12 mouse cellular contexts compared by ENCODE assay signal in the genomic region with DNA sequence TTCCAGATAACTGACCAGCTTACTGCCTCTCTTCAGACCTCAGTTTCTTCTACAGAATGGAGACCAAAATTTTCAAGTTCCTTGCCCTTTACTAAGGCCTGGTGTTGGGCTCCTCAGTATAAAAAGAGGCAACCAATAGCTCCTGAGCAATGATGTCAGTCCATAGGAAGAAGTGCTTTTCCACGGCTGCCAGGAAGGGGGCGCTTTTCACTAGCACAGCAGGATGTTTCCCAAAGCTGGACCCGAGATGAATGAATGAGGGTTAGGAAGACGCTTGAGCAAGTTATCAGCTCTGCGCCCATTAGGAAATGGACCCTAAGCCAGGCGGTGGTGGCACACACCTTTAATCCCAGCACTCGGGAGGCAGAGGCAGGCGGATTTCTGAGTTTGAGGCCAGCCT. TPM values are rescaled to one million over a fixed set of nuclear protein-coding genes. Genes with fewer than 3 reads are reported as not detected.
DNase-seq lines count a peak whose midpoint lies in the region; ATAC-seq and TF ChIP-seq lines count a peak whose summit lies in the region.
"Had no signal": no experiment of that assay in that cellular context is flagged by ENCODE, and none has a peak within 500 bp of the region (broad histone marks: within the 10 kb centered on the region; RNA-seq: fewer than 3 reads in every experiment).

No protein-coding gene starts in this region.

- H3K79me3 ChIP-seq in C2C12 (ENCODE audit: low read depth): no peaks in the 10 kb centered on the region

- H3K4me3 ChIP-seq in kidney, adult 2 months (ENCODE audit: insufficient read depth, low read depth, low read length): no peak overlapping the region
- no peak overlapping the region for H3K4me3 ChIP-seq in kidney, embryonic 16.5 days (ENCODE audit: low read length)
- H3K4me3 ChIP-seq in C2C12 (ENCODE audit: insufficient read depth, poor library complexity, severe bottlenecking): no peak overlapping the region
- H3K4me3 ChIP-seq: hindbrain, embryonic 15.5 days; limb, embryonic 15.5 days; stomach, embryonic 15.5 days had no signal

- H3K4me2 ChIP-seq in kidney, embryonic 16.5 days (replicated peaks; ENCODE audit: low read depth, low read length): no peak overlapping the region
- H3K4me2 ChIP-seq: hindbrain, embryonic 15.5 days; limb, embryonic 15.5 days; stomach, embryonic 15.5 days had no signal

- H3ac ChIP-seq in C2C12 (ENCODE audit: control insufficient read depth, insufficient read length, low read depth): no peak overlapping the region

- H3K79me2 ChIP-seq in C2C12 (ENCODE audit: control insufficient read depth, insufficient read depth): no peaks in the 10 kb centered on the region

- no peak overlapping the region for H3K9ac ChIP-seq in kidney, embryonic 16.5 days (replicated peaks; ENCODE audit: low read length)
- H3K9ac ChIP-seq: hindbrain, embryonic 15.5 days; limb, embryonic 15.5 days; stomach, embryonic 15.5 days had no signal

- 60% methylated on average over 8 of the region's 8 CpGs for WGBS in kidney, adult 2 months
- WGBS in kidney, embryonic 16.5 days: 72% methylated on average over 8 of the region's 8 CpGs

- H3K27me3 ChIP-seq in kidney, adult 2 months (replicated peaks; ENCODE audit: control insufficient read depth, insufficient read depth, low read length): no peaks in the 10 kb centered on the region
- H3K27me3 ChIP-seq in kidney, embryonic 16.5 days (ENCODE audit: insufficient read depth, low read length): no peaks in the 10 kb centered on the region
- no peaks in the 10 kb centered on the region for H3K27me3 ChIP-seq in C2C12 (ENCODE audit: control insufficient read depth, insufficient read depth, insufficient read length)
- H3K27me3 ChIP-seq: hindbrain, embryonic 15.5 days; limb, embryonic 15.5 days; stomach, embryonic 15.5 days had no signal

- intact Hi-C loops in left cerebral cortex, postnatal 36 days (cut with DNase I): no loop called here

- peaks cover 4% of the 10 kb centered on the region; the same call in 1 of the 2 replicates for H3K36me3 ChIP-seq in kidney, adult 2 months (ENCODE audit: control insufficient read depth, insufficient read depth, low read length)
- peaks cover 29% of the 10 kb centered on the region for H3K36me3 ChIP-seq in kidney, embryonic 16.5 days (ENCODE audit: insufficient read depth, low read length)
- no peaks in the 10 kb centered on the region for H3K36me3 ChIP-seq in C2C12 (ENCODE audit: control insufficient read depth, insufficient read depth)

- TF ChIP-seq CTCF in kidney, adult 2 months (conservative IDR thresholded peaks at IDR 0.05; ENCODE audit: insufficient read depth, insufficient read length, low read depth, low read length): peak; percentile 70
- TF ChIP-seq CTCF in C2C12 (IDR thresholded peaks at IDR 0.05; ENCODE audit: control insufficient read depth, insufficient read depth, insufficient read length): peak; percentile 2

- no peaks in the 10 kb centered on the region for H3K9me3 ChIP-seq in kidney, embryonic 16.5 days (ENCODE audit: low read length)
- H3K9me3 ChIP-seq: hindbrain, embryonic 15.5 days; limb, embryonic 15.5 days; stomach, embryonic 15.5 days had no signal

- DNase-seq in kidney, adult 2 months: peak; percentile 64
- DNase-seq in NIH3T3 (ENCODE audit: low read depth): peak; percentile 67
- DNase-seq in lung, postnatal 10 days: peak; percentile 57
- no peak for DNase-seq in cerebellum, adult 11-12 months
- DNase-seq in urinary bladder, postnatal 14 days (ENCODE audit: low spot score): no peak
- no peak for DNase-seq in left cerebral cortex, postnatal 36 days (ENCODE audit: low spot score in 2 of 2)
- DNase-seq: gastrocnemius, postnatal 10 days had no signal

- H3K27ac ChIP-seq in kidney, adult 2 months (ENCODE audit: insufficient read depth, low read depth, low read length): no peak overlapping the region
- H3K27ac ChIP-seq in kidney, embryonic 16.5 days (ENCODE audit: low read length): no peak overlapping the region
- H3K27ac ChIP-seq: hindbrain, embryonic 15.5 days; limb, embryonic 15.5 days had no signal

- ATAC-seq in kidney, embryonic 16.5 days (ENCODE audit: low FRiP score, low TSS enrichment): no peak

- peaks cover 35% of the 10 kb centered on the region for H3K4me1 ChIP-seq in kidney, adult 2 months (ENCODE audit: control insufficient read depth, insufficient read depth, low read length)
- H3K4me1 ChIP-seq in kidney, embryonic 16.5 days (ENCODE audit: insufficient read depth, low read length): peaks cover 27% of the 10 kb centered on the region
- H3K4me1 ChIP-seq: hindbrain, embryonic 15.5 days; limb, embryonic 15.5 days had no signal

- no peak for TF ChIP-seq POLR2A in kidney, adult 2 months (IDR thresholded peaks at IDR 0.05; ENCODE audit: low read depth, low read length)

TF ChIP-seq in C2C12, 6 proteins besides CTCF, POLR2A, EP300 and RAD21:
- TF ChIP-seq USF1 (IDR thresholded peaks at IDR 0.05; ENCODE audit: low read depth) (no peak), CEBPB (IDR thresholded peaks at IDR 0.05; ENCODE audit: low read depth) (no peak), MYOD1 (IDR thresholded peaks at IDR 0.05; ENCODE audit: control insufficient read depth, insufficient read length, low read depth) (no peak)

RNA-seq across cellular contexts. Expression of gene Prss8, which starts 8.4 kb away (rescaled TPM):
- polyA plus RNA-seq in kidney, adult 2 months (2012; rRNA removed): 745 and 858 TPM in 2 replicates
- polyA plus RNA-seq in kidney, embryonic 16.5 days (2015; fragmentation: Nextera tagmentation; extraction: Ambion mirVana): 93.2 and 98.7 TPM in 2 replicates
- polyA plus RNA-seq in C2C12 (2012; fragmentation: generic; extraction: Trizol): not detected
- total RNA-seq in left cerebral cortex, postnatal 36 days (2021): not detected
- total RNA-seq: gastrocnemius, postnatal 10 days had no signal

RNA-seq across cellular contexts. Expression of gene Kat8, which starts 9.2 kb away (rescaled TPM):
- 11.8 and 12.2 TPM in 2 replicates for polyA plus RNA-seq in kidney, adult 2 months (2012; rRNA removed)
- 42.7 and 44.4 TPM in 2 replicates for polyA plus RNA-seq in kidney, embryonic 16.5 days (2015; fragmentation: Nextera tagmentation; extraction: Ambion mirVana)
- 18.7 TPM for polyA plus RNA-seq in C2C12 (2012; fragmentation: generic; extraction: Trizol)
- total RNA-seq in left cerebral cortex, postnatal 36 days (2021): 10 to 100 TPM; 27.6 to 34.8 TPM

RNA-seq across cellular contexts. Expression of gene Bckdk, which starts 17.6 kb away (rescaled TPM):
- 148 and 163 TPM in 2 replicates for polyA plus RNA-seq in kidney, adult 2 months (2012; rRNA removed)
- polyA plus RNA-seq in kidney, embryonic 16.5 days (2015; fragmentation: Nextera tagmentation; extraction: Ambion mirVana): 155 and 156 TPM in 2 replicates
- 52.4 TPM for polyA plus RNA-seq in C2C12 (2012; fragmentation: generic; extraction: Trizol)
- total RNA-seq in left cerebral cortex, postnatal 36 days (2021): 10 to 100 TPM; 36.4 to 46.4 TPM

RNA-seq across cellular contexts. Expression of gene Prss36, which starts 25.0 kb away (rescaled TPM):
- polyA plus RNA-seq in kidney, adult 2 months (2012; rRNA removed): 21.9 and 28.4 TPM in 2 replicates
- 15.2 TPM in 2 replicates for polyA plus RNA-seq in kidney, embryonic 16.5 days (2015; fragmentation: Nextera tagmentation; extraction: Ambion mirVana)
- 4.7 TPM for polyA plus RNA-seq in C2C12 (2012; fragmentation: generic; extraction: Trizol)
- 10 to 100 TPM in 1 of 2 experiments, 1 to 10 TPM in 1; 8.2 to 10.2 TPM for total RNA-seq in left cerebral cortex, postnatal 36 days (2021)

RNA-seq across cellular contexts. Expression of gene Vkorc1, which starts 26.1 kb away (rescaled TPM):
- 289 and 293 TPM in 2 replicates for polyA plus RNA-seq in kidney, adult 2 months (2012; rRNA removed)
- 163 and 168 TPM in 2 replicates for polyA plus RNA-seq in kidney, embryonic 16.5 days (2015; fragmentation: Nextera tagmentation; extraction: Ambion mirVana)
- 82.3 TPM for polyA plus RNA-seq in C2C12 (2012; fragmentation: generic; extraction: Trizol)
- 10 to 100 TPM; 22.2 to 24.5 TPM for total RNA-seq in left cerebral cortex, postnatal 36 days (2021)

Comparison
In these comparisons a context has a peak if more than half of its experiments do, and no peak if none do; other contexts are left out.
1. DNase-seq: peak in kidney, adult 2 months (single experiment), NIH3T3 (single experiment) and lung, postnatal 10 days (single experiment); none in cerebellum, adult 11-12 months (single experiment), urinary bladder, postnatal 14 days (single experiment) and left cerebral cortex, postnatal 36 days (0 of 2).
2. RNA of gene Prss8, which starts 8.4 kb away (polyA plus RNA-seq): 745 to 858 TPM in kidney, adult 2 months and 93.2 to 98.7 TPM in kidney, embryonic 16.5 days; not detected in C2C12 (single experiment); every median in the first group is over 10 times any median in the second.